Mouse (Mus musculus) ES-E14 (cell line): ENCODE results near the gene Icmt. TPM values are rescaled to one million over a fixed set of nuclear protein-coding genes. Genes with fewer than 3 reads are reported as not detected.
A peak's percentile ranks its signal among the peaks of the same experiment; 100 is the strongest.

ENCODE experiments used
- DNase-seq: peaks from one replicate; pipeline ENCODE4 v3.0.0-alpha.2; 2013; ENCODE audit warnings: low read depth, low spot score
- H3K27ac ChIP-seq: 2 replicates; pipeline ENCODE4 v1.5.1; 2012; ENCODE audit warnings: low read depth, mild to moderate bottlenecking, low read length, moderate library complexity, mixed read lengths; ENCODE audit not compliant: poor library complexity, insufficient read depth, severe bottlenecking
- H3K36me3 ChIP-seq: 2 replicates; pipeline ENCODE4 v1.6.1; 2012; ENCODE audit warnings: mild to moderate bottlenecking, low read length, moderate library complexity, mixed read lengths; ENCODE audit not compliant: control insufficient read depth, poor library complexity, insufficient read depth, severe bottlenecking
- H3K4me1 ChIP-seq, 2 experiments: fragments of 150-350 bp in 1 of 2; sonication (generic) in 1 of 2; 2 replicates each; pipeline ENCODE4 v1.6.1; 2012; ENCODE audit warnings: low read length in 2 of 2, mild to moderate bottlenecking in 1 of 2, mixed read lengths in 1 of 2; ENCODE audit not compliant: control insufficient read depth in 2 of 2, insufficient read depth in 2 of 2, poor library complexity in 1 of 2
- H3K4me3 ChIP-seq, 2 experiments: fragments of 150-350 bp in 1 of 2; sonication (generic) in 1 of 2; 2 replicates each; pipeline ENCODE4 v1.5.1; 2012; ENCODE audit warnings: low read length in 2 of 2, low read depth in 1 of 2, mild to moderate bottlenecking in 1 of 2, mixed read lengths in 1 of 2; ENCODE audit not compliant: insufficient read depth in 1 of 2, poor library complexity in 1 of 2, severe bottlenecking in 1 of 2
- H3K9ac ChIP-seq: 2 replicates; pipeline ENCODE4 v1.6.1; 2012; ENCODE audit warnings: low read depth, mild to moderate bottlenecking, low read length, mixed read lengths; ENCODE audit not compliant: poor library complexity, insufficient read depth, severe bottlenecking
- H3K9me3 ChIP-seq: fragments of 150-350 bp; sonication (generic); 2 replicates; pipeline ENCODE4 v1.6.1; 2012; ENCODE audit warnings: low read depth, mild to moderate bottlenecking, low read length; ENCODE audit not compliant: control insufficient read depth, insufficient read depth
- CHD2 ChIP-seq: IDR thresholded peaks from 2 replicates; pipeline ENCODE4 v1.6.1; 2014; ENCODE audit warnings: mild to moderate bottlenecking, low read depth, low read length, inconsistent platforms
- HCFC1 ChIP-seq: IDR thresholded peaks from 2 replicates; pipeline ENCODE4 v1.6.1; 2012; ENCODE audit warnings: low read length, inconsistent platforms, borderline replicate concordance; ENCODE audit not compliant: insufficient read depth
- MAFK ChIP-seq: IDR thresholded peaks from 2 replicates; pipeline ENCODE4 v1.6.1; 2014; ENCODE audit warnings: mild to moderate bottlenecking, low read depth, low read length, inconsistent platforms; ENCODE audit not compliant: insufficient read depth
- ZC3H11A ChIP-seq: IDR thresholded peaks from 2 replicates; pipeline ENCODE4 v1.6.1; 2012; ENCODE audit warnings: low read depth, mild to moderate bottlenecking, inconsistent platforms, low read length, borderline replicate concordance
- ZNF384 ChIP-seq: IDR thresholded peaks from 2 replicates; pipeline ENCODE4 v1.6.1; 2012; ENCODE audit warnings: low read depth, low read length, inconsistent platforms
- in situ Hi-C, 2 experiments: fragments of 600-800 bp; cut with MboI; formaldehyde crosslinking; loops; one replicate each; pipeline ENCODE4 v1.15.1; 2025; ENCODE audit warnings: low sequenced_read_pairs in 2 of 2, inconsistent platforms in 1 of 2; ENCODE audit not compliant: unreplicated experiment in 2 of 2
- total RNA-seq: library from RNA; depleted of rRNA; stranded (reverse); fragments of 300-350 nt; gene quantifications from 2 replicates; pipeline ENCODE4 v1.2.3, GENCODE M21; 2012

Icmt gene
- total RNA-seq, 1 experiment = 47.7 TPM

- in situ Hi-C loops = no loop called here
These were observed 16.2 kb downstream of the Icmt start for GRCm38 (mm10) chr4:152313211-152313632.

GRCm38 (mm10) chr4:152313934-152314333, 16.9 kb downstream of the Icmt start:
- Histone ChIP-seq H3K4me1 (peaks cover 2 to 26% of the 10 kb centered on the region in 2 experiments; a peak in 3 of 4 replicates), H3K27ac (no peak overlapping the region), H3K36me3 (peaks cover 4% of the 10 kb centered on the region; the same call in 1 of the 2 replicates), H3K9ac (no peak overlapping the region), H3K4me3 (no peak overlapping the region), H3K9me3 (no peaks in the 10 kb centered on the region)
- TF ChIP-seq MAFK (no peak), HCFC1 (no peak), ZNF384 (no peak), CHD2 (no peak), ZC3H11A (no peak)
- DNase-seq = no peak
- in situ Hi-C loops = no loop called here

More at GRCm38 (mm10) chr4:152313211-152313632, 16.2 kb downstream of the Icmt start:
- H3K4me3 ChIP-seq = peak overlapping the region; percentile 49 to 60
- peaks cover 4% of the 10 kb centered on the region; the same call in 1 of the 2 replicates for H3K36me3 ChIP-seq
- no peaks in the 10 kb centered on the region for H3K9me3 ChIP-seq
- no peak overlapping the region for H3K27ac ChIP-seq
- peaks cover 2 to 23% of the 10 kb centered on the region in 2 experiments; a peak in 3 of 4 replicates for H3K4me1 ChIP-seq
- TF ChIP-seq ZNF384 (no peak), HCFC1 (no peak), ZC3H11A (no peak), MAFK (no peak), CHD2 (no peak)
- H3K9ac ChIP-seq = peak overlapping the region; percentile 50
- DNase-seq = no peak

GRCm38 (mm10) chr4:152315498-152316213, 18.6 kb downstream of the Icmt start:
- no peaks in the 10 kb centered on the region for H3K9me3 ChIP-seq
- no peak for TF ChIP-seq CHD2
- no peak for TF ChIP-seq MAFK
- TF ChIP-seq ZC3H11A = no peak
- TF ChIP-seq ZNF384 = no peak
- TF ChIP-seq HCFC1 = no peak
- DNase-seq = no peak
- peaks cover 4% of the 10 kb centered on the region; the same call in 1 of the 2 replicates for H3K36me3 ChIP-seq
- H3K9ac ChIP-seq = peak overlapping the region; percentile 0
- peaks cover 2 to 26% of the 10 kb centered on the region in 2 experiments; a peak in 3 of 4 replicates for H3K4me1 ChIP-seq
- H3K4me3 ChIP-seq = peak overlapping the region; percentile 57 to 63
- in situ Hi-C loops = no loop called here
- no peak overlapping the region for H3K27ac ChIP-seq

- Histone ChIP-seq H3K4me3 (no peak overlapping the region), H3K9ac (no peak overlapping the region), H3K4me1 (peaks cover 2 to 24% of the 10 kb centered on the region in 2 experiments; a peak in 3 of 4 replicates), H3K9me3 (no peaks in the 10 kb centered on the region), H3K27ac (no peak overlapping the region), H3K36me3 (no peaks in the 10 kb centered on the region)
- in situ Hi-C loops = no loop called here
- TF ChIP-seq HCFC1 (no peak), ZC3H11A (no peak), ZNF384 (no peak), CHD2 (no peak), MAFK (no peak)
- no peak for DNase-seq
These were observed 20.6 kb downstream of the Icmt start for GRCm38 (mm10) chr4:152317631-152318033.
